Mouse (Mus musculus) adrenal gland, adult 8-10 months (tissue): ENCODE data around the gene Specc1. TPM values are rescaled to one million over a fixed set of nuclear protein-coding genes. Genes with fewer than 3 reads are reported as not detected.

Source experiments
- DNase-seq: peaks from one replicate; pipeline ENCODE4 v3.0.0; 2022
- total RNA-seq, 4 experiments: library from RNA; stranded (reverse); gene quantifications; 2 replicates each; pipeline ENCODE4 v1.2.4; 2022

The Specc1 gene
- total RNA-seq, 4 experiments from 2014 or later: 5.7 to 8.3 (median 7.3) TPM

DNA sequence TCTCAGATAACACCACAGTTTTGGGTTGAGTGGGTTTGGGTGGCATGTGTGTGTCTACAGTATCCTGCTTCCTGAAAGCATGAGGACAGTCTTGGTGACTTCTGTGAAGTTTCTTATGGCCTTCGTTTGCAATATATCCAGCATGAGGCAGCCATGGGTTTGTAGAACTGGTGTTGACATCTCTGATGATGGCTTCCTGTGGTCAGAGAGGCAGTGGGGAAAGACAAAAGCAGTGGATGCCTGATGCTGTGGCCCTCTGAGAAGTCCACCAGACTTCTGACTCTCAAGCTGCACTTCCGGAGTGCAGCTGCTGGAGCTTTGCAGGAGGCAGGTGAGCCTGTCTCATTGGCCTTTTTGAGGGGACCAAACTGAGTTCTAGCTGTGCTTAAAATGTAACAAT lies 60.4 kb downstream of the Specc1 start:
- no peak for DNase-seq

DNA sequence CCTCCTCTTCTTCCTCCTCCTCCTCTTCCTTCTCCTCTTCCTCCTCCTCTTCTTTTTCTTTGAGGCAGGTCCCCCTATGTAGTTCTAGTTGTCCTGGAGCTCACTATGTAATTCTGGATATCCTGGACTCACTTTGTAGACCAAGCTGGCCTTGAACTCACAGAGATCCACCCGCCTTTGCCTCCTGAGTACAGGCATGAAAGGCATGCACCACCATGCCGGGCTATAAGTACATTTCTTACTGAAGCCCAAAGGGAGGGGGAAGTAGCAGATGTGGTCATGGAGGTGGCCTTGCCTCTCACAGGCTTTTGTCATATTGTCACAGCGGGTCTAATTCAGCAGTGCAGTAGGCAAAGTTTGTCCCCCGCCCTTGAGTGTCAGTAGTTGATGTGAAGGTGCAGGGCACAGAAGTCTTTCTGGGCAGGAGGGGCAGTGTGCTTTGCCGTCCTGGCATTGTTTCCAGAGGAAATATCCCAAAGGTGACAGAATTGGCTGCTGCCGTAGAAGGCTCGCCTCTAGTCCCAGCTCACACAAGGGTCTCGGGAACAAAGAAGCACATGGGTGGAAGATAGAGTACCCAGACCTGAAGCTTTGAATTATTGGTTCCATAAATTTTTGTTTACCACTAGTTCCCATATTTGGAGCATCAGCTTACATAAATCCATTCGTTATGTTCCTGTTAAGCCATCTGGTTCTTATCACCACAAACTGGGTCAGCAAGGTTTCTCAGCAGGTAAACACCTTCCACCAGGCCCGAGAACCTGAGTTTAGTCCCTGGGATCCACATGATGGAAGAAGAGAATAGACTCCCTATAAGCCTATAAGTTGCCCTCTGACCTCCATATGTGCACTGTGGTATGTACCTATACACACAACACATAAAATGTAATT lies 62.0 kb downstream of the Specc1 start:
- no peak for DNase-seq

DNA sequence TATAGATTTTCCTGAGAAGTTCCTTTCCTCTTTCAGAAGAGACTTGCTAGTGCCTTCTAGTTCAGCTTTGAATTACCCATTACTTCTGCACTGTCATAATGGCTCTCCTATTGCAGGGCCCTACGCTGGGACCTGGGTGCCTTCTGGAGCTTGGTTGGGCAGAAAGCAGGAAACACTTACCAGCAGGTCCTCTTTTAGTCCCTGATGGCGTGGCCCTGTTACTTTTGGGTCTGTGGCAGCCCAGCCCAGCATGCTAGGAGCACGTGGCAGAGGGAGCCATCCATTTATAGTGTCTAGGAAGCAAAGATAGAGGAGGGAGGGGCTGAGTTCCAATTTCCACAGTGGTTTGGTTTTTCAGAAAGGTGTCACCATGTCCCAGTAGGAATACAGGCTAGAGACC lies 63.3 kb downstream of the Specc1 start:
- DNase-seq: no peak

DNA sequence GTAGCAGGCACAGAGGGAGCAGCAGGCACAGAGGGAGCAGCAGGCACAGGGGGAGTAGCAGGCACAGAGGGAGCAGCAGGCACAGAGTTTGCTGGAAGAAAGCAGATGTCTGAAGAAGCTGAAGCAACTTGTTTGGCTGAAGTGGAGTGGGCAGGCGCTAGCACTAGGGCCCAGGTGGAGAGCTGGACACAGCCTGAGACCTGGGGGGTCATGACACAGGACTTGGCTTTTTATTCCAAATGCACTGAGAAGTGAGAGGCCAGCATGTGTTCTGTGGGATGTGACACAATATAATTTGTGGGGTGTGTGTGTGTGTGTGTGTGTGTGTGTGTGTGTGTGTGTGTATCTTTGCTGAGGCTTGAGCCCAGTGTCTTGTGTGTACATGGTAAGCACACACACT lies 64.3 kb downstream of the Specc1 start:
- no peak for DNase-seq

DNA sequence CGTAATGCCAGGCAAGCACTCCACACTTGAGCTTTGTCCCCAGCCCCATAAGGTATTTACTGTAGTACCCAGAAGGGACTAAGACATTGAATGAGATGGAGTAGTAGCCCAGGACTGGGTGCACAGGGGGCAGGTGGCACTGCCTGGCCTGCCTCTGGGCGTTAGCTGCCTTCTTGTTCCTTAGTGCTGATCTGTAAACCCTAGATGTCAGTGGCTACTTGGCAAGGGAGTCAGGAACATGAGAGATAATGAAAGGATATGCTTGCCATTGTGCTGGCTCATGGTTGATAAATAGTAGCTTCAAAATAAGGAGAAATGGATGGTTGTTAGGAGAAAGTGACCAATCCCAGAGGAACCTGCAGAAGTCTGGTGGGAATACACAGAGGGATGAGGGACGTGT lies 65.5 kb downstream of the Specc1 start:
- no peak for DNase-seq

DNA sequence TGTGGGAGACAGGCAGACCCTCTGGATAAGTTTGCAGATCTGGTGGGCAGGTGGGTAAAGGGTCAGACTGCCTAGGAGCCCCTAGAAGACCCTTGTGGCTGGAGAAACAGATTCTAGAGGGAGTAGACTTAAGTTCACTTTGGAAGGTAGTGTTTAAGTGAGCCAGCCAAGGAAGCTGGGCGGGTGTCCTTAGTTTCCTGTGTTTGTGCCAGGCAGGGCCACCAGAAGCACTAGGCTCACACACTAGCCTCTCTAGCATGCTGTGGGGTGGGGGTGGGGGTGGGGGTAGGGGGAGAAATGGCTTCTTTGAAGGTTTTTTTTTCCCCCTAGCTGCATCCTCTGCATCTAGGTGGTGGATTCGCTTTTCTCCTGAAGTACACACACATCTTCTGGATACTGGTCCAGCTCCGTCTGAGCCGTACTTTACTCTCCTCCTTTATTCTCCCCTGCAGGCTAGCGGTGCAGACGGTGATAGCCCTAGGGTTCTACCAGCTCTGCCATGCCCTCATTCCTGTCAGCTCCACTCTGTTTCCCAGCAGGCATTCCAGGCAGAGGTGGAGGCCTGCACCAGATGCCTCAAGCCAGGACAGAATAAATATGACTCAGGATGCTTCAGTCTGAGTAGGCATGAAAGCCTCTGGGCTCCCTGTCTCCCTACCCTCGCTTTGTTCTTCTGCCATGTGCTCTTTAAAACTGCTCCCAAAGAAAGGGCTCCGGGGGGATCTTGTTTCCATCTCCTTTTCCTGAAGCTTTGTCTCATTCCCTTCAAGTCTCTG lies 66.3 kb downstream of the Specc1 start:
- DNase-seq: no peak

DNA sequence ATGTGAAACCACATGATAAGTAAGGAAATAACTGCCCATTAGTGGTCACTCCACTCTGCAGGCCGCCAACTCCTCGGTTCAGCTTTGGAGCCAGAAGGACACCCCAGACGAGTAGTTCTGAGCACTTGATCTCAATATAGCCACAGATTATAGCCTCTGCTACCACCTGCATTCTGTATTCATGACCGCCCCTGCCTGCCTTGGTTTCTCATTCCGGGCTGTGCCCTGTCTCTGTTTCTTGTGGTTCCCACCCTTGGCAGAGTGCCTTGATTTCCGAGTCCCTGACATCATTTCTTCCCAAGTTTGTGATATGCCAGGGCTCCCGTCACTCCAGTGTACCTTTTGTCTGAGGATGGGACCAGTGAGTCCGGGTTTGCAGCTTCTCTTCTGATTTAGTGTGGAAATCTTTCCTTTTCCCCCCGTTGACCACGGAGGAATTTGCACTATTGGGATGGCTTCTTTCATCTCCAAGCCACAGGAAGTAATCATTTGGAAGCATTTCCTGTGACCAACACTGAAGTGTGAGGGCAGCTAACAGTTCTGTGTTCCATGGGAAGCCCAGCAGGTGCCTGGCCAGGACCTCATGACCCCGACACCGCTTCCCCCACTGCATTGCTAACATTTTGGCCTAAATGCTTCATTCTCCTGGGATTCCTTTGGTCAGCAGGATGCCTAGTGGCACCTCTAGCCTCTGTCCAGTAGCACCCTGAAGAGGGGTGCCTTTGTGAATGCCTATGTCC lies 67.1 kb downstream of the Specc1 start:
- no peak for DNase-seq

DNA sequence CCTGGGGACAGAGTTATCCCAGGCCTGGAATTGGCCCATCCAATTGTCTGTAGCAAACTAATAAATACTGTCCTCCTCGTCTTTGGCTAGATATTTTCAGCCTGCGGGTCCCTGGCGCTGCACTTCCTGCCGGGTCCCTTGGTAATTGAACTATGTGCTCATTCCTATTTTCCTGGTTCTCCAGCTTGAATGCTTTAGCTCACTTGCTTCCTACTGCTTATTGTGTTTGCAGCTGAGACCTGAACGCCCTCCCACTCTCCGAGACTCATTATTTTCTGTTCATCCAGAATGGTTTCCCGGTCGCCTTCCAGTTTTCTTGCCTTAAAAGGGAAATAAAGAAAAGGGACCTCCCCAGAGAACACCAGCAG lies 67.7 kb downstream of the Specc1 start:
- no peak for DNase-seq

DNA sequence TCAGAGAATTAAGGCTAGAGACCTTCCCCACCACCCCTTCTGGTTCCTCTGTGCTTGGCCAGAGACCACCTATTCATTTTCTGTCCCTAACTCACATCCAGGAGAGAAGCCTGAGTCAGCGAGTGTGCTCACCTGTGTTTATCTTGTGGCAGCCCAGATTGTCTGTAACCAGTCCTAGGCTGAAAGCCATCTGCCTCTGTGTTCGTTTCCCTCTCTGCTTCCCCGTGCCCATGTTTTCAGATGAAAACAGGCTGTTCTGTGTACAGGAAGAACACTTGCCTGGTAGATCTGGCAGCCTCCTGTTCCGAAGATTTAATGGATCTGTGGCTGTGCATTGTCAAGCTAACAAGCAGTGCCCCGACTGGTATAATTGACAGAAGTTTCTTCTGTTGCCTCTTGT lies 68.4 kb downstream of the Specc1 start:
- no peak for DNase-seq

DNA sequence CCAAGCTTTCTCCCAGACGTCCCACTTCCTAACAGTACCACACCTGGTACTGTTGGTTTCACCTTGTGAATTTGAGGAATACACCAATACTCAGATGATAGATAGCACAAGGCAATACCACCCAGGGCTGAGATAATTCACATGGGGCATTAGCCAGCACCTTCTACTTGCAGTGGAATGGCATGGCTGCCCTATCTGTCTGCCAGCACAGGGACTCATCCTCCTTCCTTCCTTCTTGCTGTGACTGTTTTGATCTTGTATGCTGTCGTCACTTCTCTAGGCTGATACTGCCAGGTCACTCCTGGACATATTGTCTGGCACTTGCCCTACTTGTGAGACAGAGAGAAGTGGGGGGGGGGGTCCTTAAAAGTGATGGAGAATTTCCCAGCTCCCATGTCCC lies 69.2 kb downstream of the Specc1 start:
- no peak for DNase-seq

DNA sequence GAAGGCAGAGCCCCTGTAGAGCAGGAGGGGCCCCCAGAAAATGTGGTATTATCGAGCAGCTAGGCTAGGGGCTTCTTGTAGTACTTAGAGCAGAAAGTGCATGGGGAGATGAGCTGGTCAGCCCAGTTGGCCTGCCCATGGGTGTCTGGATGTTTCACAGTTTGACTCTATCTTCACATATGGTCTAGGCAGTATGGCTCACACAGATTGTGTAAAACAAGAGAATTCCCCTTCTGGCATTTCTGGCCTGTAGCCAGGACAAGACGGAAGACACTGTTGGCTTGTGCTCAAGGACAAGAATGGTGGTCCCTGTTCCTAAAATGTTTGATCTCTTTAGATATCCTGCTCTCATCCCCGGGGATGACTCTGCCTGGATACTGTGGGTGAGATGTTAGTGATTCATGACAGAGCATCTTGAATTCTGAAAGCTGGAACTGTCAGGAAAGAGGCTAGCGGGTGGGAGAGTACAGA lies 69.8 kb downstream of the Specc1 start:
- no peak for DNase-seq

DNA sequence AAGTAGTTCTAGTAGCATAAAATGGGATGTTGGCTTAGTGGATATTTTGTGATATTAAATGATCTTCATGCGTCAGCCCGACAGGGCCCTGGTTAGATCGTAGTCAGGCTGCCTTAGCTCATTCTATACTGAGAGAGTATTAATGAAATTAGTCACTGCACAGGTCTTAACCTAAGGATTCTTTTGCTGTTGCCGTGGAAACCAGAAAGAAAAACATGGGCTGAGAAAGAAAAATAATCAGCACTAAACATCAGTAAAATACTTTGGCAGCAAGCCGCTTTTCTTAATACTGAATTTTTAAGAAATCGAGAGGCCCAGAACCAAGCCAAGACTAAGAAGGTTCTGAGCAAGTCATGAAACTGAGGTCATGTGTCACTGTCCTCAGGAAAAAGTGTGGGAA lies 70.7 kb downstream of the Specc1 start:
- DNase-seq: no peak

DNA sequence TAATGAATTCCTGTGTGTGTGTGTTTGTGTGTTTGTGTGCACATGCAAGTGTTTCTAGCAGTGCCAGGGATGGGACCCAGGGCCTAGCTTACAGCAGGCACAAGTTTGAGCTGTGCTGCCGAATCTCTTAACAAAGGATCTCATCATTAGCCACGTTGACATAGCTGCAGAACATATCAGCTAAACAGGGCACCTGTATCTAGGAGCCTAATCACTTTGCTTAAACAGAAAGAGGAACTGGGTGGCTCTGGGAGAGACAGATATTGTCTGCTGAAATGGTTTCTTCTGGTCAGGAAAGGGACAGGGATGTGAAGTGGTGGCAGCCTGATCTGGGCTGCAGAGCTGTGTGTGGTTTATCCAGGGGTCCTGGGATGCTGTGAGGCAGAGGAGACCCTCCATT lies 71.1 kb downstream of the Specc1 start:
- no peak for DNase-seq

DNA sequence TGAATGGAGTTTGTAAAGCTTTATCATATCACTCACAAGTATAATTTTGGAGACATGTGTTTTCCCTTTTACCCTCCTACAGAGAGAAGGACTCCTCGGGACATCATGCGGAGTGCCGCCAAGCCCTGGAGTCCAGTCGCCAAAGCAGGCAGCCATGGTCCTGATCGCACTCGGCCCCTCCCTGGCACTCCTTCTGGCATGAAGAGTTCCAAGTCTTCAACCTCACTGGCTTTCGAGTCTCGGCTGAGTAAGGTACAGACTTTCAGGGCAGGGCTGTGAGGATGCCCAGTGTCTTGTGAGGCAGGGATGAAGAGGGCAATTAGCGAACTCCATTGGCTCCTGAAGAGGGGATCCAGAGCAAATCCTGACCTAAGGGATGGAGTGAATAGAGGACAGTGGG lies 72.6 kb downstream of the Specc1 start:
- no peak for DNase-seq

DNA sequence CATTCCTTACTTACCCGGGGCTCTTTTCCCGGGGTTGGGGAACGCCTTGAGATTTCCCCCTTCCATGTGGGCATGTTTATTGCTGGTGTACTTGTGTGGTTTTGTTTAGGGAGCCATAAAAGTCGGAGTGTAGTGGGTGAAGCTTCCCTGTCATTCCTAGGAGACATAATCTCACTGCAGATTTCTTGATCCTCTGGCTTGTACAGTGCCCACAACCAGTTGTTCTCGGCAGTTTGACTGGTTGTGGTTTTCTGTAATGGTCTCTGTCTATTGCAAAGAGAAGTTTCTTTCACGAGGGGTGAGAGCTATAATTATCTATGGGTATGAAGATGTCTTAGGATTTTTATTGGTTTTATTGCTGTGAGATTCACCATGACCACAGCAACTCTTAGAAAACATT lies 78.0 kb downstream of the Specc1 start:
- no peak for DNase-seq

DNA sequence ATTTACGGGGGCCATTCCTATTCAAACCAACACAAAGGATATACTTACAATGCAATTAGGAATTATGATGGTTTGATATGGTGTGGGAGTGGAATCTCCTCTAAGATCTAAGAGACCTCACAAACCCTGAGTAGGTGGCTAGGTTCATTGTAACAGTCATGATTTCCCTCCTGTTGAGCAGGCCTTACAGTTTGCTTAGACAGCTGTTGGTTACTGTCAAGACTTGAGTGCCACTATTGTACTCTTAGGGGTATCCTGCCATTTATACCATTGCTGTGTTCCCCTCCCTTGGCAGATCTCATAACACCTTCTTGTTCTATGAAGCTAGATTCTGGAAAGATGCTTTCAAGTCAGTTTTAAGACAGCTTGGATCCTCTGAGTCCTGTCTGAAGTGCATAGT lies 78.7 kb downstream of the Specc1 start:
- DNase-seq: no peak

DNA sequence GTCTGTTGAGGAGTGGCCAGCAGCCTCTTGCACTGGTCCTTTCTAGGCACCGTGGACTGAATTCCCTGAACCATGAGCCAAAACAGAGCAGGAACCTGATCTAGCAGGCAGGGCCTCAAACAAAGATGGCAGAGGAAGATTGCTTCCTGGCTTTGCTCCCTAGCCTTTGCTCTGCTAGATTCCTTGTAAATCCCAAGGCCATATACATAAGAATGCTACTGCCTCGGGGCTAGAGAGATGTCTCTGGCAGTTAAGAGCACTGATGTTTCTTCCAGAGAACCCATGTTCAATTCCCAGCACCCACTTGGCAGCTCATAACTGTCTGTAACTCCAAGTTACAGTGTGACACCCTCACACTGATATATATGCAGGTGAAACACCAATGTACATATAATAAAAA lies 83.6 kb downstream of the Specc1 start:
- DNase-seq: no peak

DNA sequence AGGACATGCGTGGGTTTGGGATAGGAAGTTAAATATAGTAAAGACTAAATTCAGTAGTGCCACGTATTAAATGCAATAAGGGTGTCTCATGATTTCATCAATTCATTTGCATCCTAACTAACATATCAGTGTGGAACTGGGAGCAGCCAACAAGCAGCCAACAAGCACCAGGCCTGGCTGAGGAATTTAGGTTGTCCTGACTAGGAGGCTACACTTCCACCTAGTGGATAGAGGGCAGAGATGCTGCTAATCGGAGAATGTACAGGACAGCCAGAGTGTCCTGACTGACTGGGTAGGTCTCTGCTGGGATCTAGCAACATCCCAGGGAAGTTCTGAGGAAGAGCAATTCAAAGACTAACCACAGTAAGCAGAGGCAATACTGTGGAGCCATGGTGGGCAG lies 88.1 kb downstream of the Specc1 start:
- DNase-seq: no peak

DNA sequence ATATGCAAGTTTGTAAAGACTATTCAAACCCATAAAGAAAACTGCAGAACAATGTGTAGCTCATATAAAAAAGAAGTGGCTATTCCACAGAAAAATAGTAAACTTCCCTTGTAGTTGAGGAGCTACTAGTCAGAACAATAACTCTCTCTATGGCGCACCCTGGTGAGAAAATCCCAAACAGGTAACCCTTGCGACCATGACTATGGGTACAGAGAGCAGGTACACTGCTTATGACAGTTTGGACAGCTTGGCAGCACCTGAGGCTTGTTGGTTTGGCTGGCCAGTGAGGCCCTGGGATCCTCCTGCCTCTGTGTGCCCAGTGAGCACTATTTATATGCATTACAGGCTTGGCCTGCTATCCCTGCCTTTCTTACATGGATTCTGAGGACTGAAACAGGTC lies 89.4 kb downstream of the Specc1 start:
- no peak for DNase-seq

DNA sequence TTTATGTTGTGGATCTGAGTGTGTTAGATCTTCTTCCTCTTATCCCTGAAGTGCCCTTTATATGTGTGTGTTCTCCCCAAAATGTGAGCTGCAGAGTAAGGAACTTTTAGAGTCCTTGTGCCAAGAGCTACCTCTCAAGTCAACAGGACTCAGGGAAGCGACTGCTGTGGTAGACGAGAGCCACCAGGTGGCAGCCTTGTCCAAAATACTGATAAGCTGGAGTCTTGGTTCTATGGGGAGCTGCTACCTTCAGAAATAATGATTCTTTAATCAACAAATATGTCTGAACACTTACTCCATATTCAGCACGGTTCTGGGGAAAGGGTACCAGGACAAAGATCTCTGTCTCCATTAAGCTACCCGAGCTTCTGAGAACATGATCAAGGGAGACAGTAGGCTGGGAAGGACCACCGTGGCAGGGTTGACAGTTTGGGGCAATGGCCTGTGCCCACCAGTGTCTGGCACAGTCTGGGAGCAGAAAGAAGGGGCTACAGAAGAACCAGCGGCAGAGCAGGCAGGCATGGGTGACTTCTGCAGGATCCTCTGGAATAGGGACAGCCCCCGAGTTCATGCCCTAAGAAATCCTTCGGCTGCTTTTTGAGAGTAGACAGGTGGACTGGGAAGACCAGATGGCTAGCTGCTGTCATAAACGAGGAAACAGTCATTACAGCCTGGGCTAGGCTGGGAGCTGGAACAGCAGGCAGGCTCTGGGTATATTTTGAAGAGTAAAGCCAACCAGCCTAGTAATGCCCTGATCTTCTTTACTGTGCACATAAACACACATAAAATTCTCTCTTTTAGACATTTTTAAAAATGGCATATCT lies 91.5 kb downstream of the Specc1 start:
- peak; percentile 21 for DNase-seq

DNA sequence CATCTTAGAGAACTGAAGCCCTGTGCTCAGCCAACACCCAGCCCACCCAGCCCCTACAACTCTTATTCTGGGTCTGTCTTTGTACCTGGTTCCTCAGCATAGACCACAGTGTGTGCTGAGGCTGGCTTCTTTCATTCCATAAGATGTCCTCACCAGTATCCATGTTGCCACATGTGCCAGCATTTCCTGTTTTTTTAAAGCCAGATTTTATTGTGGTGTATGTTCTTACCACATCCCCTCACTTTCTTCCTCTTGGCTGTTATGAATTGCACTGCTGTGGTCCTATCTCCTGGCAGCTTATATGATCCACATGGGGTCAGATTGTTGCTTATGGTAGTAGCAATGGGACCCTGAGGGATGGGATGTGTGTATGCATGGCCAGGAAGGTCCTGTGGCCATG lies 92.6 kb downstream of the Specc1 start:
- DNase-seq: no peak
